Mouse (Mus musculus) spleen, adult 2 months (tissue): Measurements from ENCODE around the gene Rbks.

Experiments
- CTCF ChIP-seq: fragments of 200-500 bp; IDR thresholded peaks from 2 replicates; pipeline ENCODE4 v1.5.1; 2011; ENCODE audit warnings: mild to moderate bottlenecking, inconsistent platforms; ENCODE audit not compliant: insufficient read depth, insufficient read length, insufficient replicate concordance; ENCODE audit errors: extremely low read depth
- POLR2A ChIP-seq: fragments of 200-500 bp; IDR thresholded peaks from 2 replicates; pipeline ENCODE4 v1.6.1; 2011; ENCODE audit warnings: low read depth, low read length, inconsistent platforms

DNA sequence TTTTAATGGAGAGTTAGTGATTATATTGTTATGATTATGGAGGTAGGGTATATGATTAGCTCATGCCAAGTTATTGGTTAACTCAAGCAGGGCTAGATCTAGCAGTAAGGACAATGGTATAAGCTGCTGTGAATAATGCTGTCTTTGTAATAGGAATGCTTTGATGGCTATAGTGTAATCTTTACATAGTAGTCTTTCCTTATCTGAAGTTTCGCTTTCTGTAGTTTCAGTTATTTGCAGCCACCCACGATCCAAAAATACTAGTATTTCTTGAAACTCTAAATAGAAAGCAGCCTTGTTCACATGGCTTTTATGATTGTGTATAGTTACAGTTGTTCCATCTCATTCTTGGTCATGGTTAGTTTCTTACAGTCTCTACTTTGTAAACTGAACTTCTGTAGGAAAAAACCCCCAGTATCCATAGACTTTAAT lies 15.9 kb upstream of the Rbks start:
- no peak for TF ChIP-seq CTCF
- no peak for TF ChIP-seq POLR2A
